Mouse (Mus musculus) liver, adult 2 months (tissue): ENCODE measurements at regions not wholly inside any gene's neighbourhood (a gene's known extent, or its start where the extent isn't known, plus 50 kb on each side); places are given as distances from the start of the nearest gene placed in this dataset.

Experiments
- DNase-seq: peaks from one replicate; pipeline ENCODE4 v3.0.0-alpha.2; 2011; ENCODE audit warnings: low read depth, low spot score; ENCODE audit errors: extremely low read depth
- H3K27ac ChIP-seq: fragments of 200-500 bp; replicated peaks from 2 replicates; pipeline ENCODE4 v1.5.1; 2012; ENCODE audit warnings: low read depth, mild to moderate bottlenecking, control low read depth, inconsistent platforms, low read length; ENCODE audit not compliant: insufficient read depth
- H3K27me3 ChIP-seq: fragments of 200-500 bp; 2 replicates; pipeline ENCODE4 v1.6.1; 2012; ENCODE audit warnings: mild to moderate bottlenecking, moderate library complexity, low read length, inconsistent platforms; ENCODE audit not compliant: control insufficient read depth, insufficient read depth
- H3K36me3 ChIP-seq: fragments of 200-500 bp; 2 replicates; pipeline ENCODE4 v1.6.1; 2012; ENCODE audit warnings: low read length, inconsistent platforms; ENCODE audit not compliant: control insufficient read depth, insufficient read depth
- H3K4me1 ChIP-seq: fragments of 200-500 bp; 2 replicates; pipeline ENCODE4 v1.6.1; 2011; ENCODE audit warnings: low read length; ENCODE audit not compliant: control insufficient read depth, insufficient read depth
- H3K4me3 ChIP-seq: fragments of 200-500 bp; 2 replicates; pipeline ENCODE4 v1.5.1; 2011; ENCODE audit warnings: low read depth, mild to moderate bottlenecking, control low read depth, low read length, moderate library complexity; ENCODE audit not compliant: insufficient read depth
- H3K79me2 ChIP-seq: fragments of 200-500 bp; 2 replicates; pipeline ENCODE4 v1.6.1; 2012; ENCODE audit warnings: inconsistent platforms, mild to moderate bottlenecking, low read length, moderate library complexity; ENCODE audit not compliant: control insufficient read depth, insufficient read depth
- H3K9ac ChIP-seq: fragments of 200-500 bp; 2 replicates; pipeline ENCODE4 v1.6.1; 2012; ENCODE audit warnings: low read depth, mild to moderate bottlenecking, control low read depth, inconsistent platforms, low read length
- CTCF ChIP-seq: fragments of 200-500 bp; IDR thresholded peaks from 2 replicates; pipeline ENCODE4 v1.5.1; 2011; ENCODE audit warnings: low read depth, low read length, control low read depth
- POLR2A ChIP-seq: fragments of 200-500 bp; IDR thresholded peaks from 2 replicates; pipeline ENCODE4 v1.6.1; 2011; ENCODE audit warnings: low read length, control low read depth; ENCODE audit not compliant: insufficient read depth; ENCODE audit errors: extremely low read depth
- whole genome bisulfite sequencing: fragments of 180-500 bp; shearing (Covaris S2); methylation state at CpG from one replicate; pipeline ENCODE4 v1.1.7; 2018; 5-methylcytosine and 5-hydroxymethylcytosine counted together

DNA sequence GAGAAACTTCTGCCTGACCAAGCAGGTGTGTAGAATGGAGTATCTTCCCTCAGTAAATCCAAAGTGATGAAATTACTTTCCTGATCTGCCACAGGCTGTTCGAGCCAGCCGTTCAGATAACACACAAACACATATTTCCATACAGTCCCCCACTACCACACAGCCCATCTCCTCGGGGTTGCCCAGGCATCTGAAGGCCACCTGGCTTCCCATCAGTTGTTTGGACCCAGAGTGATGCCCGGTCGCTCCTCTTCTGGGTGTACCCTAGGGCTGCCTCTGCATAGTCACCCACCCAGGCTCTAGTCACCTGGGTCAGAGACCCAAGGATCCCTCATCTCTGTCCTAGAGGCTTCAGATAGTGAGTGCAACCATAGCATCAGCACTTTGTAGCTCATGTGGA, 107.9 kb downstream of the CK137956 start:
- Histone ChIP-seq H3K4me3 (no peak overlapping the region), H3K79me2 (no peaks in the 10 kb centered on the region), H3K36me3 (no peaks in the 10 kb centered on the region), H3K9ac (no peak overlapping the region), H3K4me1 (no peaks in the 10 kb centered on the region), H3K27ac (no peak overlapping the region), H3K27me3 (no peaks in the 10 kb centered on the region)
- no peak for DNase-seq
- WGBS, result 87% methylated on average over 5 of the region's 5 CpGs
- TF ChIP-seq POLR2A, result no peak
- TF ChIP-seq CTCF, result no peak

DNA sequence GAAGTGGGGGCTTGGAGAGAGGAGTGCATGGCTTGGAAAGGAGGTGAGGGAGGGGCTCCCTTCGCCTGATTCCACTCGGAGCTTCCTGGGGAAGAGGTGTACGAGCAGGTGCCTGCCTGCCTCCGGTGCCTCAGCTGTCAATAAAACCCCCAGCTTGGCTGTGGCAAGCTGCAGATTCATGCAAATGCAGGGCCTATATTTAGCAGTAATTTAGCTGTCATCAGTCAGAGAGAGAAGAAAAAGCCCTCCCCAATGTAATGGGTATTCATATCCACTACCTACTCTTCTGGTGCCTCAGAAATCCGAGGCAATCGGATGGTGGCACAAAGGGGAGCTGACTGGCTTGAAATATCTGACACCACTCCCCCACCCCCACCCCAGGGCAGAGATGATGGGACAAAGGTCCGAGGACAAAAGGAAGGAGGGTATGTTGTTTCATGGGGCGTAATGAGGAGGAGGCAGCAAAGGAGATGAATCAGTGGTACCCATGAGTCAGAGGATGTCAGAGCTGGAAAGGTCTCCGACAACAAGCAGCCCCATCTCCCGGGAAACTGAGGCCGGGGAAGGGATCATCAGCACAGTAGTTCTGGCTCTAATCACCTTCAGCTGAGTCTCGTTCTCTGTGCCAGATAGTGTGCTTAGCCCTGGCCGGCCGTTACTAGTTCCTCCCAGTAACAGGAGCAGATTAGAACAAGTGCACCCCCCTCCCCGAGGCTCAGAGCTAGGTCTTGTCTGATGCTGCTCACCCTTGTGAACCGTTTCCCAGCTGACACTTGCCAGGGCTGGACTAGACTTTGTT, 109.2 kb downstream of the CK137956 start:
- no peaks in the 10 kb centered on the region for H3K36me3 ChIP-seq
- no peak overlapping the region for H3K9ac ChIP-seq
- no peaks in the 10 kb centered on the region for H3K79me2 ChIP-seq
- 69% methylated on average over 16 of the region's 16 CpGs for WGBS
- H3K27ac ChIP-seq, result no peak overlapping the region
- H3K4me3 ChIP-seq, result no peak overlapping the region
- TF ChIP-seq CTCF (no peak), POLR2A (no peak)
- no peak for DNase-seq
- H3K27me3 ChIP-seq, result no peaks in the 10 kb centered on the region
- no peaks in the 10 kb centered on the region for H3K4me1 ChIP-seq

DNA sequence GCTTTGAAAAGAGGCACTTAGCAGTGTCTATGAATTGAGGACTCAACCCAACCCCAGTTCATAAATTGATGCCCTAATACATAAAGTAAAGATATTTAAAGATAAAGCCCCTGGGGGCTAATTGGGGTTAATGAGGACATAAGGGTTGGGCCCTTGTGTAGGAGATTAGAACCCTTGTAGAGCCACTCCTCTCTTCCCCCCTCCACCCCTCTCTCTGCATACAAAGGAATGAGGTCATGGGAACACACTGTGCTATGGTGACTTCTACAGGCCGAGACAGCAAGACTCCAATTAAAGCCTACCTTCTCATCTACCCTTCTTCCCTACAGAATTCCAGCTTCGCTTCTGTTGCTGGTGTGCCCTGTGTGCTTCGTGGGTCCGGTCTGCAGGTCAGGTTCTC, 110.5 kb downstream of the CK137956 start:
- DNase-seq, result no peak
- TF ChIP-seq CTCF (no peak), POLR2A (no peak)
- no peaks in the 10 kb centered on the region for H3K79me2 ChIP-seq
- H3K27ac ChIP-seq, result no peak overlapping the region
- no peaks in the 10 kb centered on the region for H3K27me3 ChIP-seq
- no peak overlapping the region for H3K4me3 ChIP-seq
- whole genome bisulfite sequencing, result 75% methylated on average over 4 of the region's 4 CpGs
- H3K36me3 ChIP-seq, result no peaks in the 10 kb centered on the region
- no peak overlapping the region for H3K9ac ChIP-seq
- H3K4me1 ChIP-seq, result no peaks in the 10 kb centered on the region

DNA sequence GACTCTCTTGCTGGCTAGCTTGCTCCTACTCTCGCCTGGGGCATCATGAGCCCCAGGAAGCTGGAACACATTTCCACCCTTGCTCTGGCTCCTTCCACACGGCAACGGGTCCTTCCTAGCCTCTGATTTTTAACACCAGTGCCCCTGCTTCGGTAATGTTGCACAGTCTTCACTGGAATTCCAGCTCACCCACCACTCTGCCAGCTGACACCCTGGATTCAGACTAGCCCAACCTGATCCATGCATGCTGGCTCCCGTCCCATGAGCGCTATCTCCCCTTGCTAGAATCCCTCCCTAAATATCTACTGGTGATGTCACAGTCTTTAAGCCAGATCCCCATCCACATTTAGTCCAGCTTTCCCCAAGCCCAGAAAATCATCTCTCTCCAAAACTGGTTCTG, 111.2 kb downstream of the CK137956 start:
- Histone ChIP-seq H3K27me3 (no peaks in the 10 kb centered on the region), H3K4me1 (no peaks in the 10 kb centered on the region), H3K4me3 (no peak overlapping the region), H3K9ac (no peak overlapping the region), H3K36me3 (no peaks in the 10 kb centered on the region), H3K79me2 (no peaks in the 10 kb centered on the region), H3K27ac (no peak overlapping the region)
- TF ChIP-seq POLR2A (no peak), CTCF (no peak)
- WGBS, result 84% methylated on average over 6 of the region's 6 CpGs
- DNase-seq, result no peak

DNA sequence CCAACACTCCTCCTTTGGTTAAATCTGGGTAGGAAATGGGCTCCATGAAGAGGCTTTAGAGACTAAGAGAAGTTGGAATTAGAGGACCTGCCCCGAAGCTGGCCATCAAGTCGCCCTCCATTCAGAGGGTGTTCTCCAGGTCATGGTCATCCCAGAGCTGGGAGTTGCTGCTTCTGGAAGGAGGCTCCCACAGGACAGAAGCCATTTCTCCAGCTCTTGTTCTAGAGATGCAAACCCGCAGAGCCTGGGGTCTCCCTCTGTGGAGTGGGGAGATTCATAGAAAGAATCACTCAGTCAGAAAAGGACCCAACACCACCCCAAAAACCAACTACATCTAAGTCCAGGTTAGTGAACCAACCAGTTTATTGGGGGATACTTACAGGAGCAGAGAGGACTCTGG, 112.2 kb downstream of the CK137956 start:
- TF ChIP-seq POLR2A, result no peak
- H3K4me1 ChIP-seq, result no peaks in the 10 kb centered on the region
- no peaks in the 10 kb centered on the region for H3K36me3 ChIP-seq
- no peak overlapping the region for H3K4me3 ChIP-seq
- H3K27ac ChIP-seq, result no peak overlapping the region
- no peak for DNase-seq
- H3K27me3 ChIP-seq, result no peaks in the 10 kb centered on the region
- WGBS, result 87% methylated on average over 3 of the region's 3 CpGs
- no peak overlapping the region for H3K9ac ChIP-seq
- no peaks in the 10 kb centered on the region for H3K79me2 ChIP-seq

DNA sequence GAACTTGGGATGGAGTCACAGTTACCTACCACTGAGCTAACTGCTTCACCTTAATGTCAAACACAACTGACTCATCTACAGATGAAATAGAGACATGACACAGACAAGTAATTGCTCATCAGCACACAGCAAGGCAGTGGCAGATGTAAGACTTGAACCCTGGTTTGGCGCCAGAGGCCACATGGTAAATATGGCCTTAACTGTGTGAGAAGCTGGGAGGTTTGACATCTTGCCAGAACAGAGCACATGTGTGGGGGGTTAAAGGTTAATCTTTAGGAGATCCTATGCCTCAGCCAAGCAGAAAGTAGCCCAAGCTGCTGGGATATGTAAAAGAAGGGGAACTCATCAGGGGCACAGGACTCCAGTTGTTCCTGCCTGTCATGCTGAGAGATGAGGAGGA, 114.9 kb downstream of the CK137956 start:
- TF ChIP-seq POLR2A (no peak), CTCF (no peak)
- Histone ChIP-seq H3K27ac (no peak overlapping the region), H3K4me1 (no peaks in the 10 kb centered on the region), H3K36me3 (no peaks in the 10 kb centered on the region), H3K9ac (no peak overlapping the region), H3K27me3 (no peaks in the 10 kb centered on the region), H3K79me2 (no peaks in the 10 kb centered on the region), H3K4me3 (no peak overlapping the region)
- WGBS, result 83% methylated on average over 1 of the region's 1 CpGs
- DNase-seq, result no peak
